Mouse (Mus musculus): ENCODE data around the gene Tgif2lx1. TPM values are rescaled to one million over a fixed set of nuclear protein-coding genes. Genes with fewer than 3 reads are reported as not detected.

The Tgif2lx1 gene
- polyA plus RNA-seq (2014; fragmentation: Illumina TruSeq; extraction: RNeasy Lipid Tissue Mini Kit (QIAGEN cat#74804)), result not detected

DNA sequence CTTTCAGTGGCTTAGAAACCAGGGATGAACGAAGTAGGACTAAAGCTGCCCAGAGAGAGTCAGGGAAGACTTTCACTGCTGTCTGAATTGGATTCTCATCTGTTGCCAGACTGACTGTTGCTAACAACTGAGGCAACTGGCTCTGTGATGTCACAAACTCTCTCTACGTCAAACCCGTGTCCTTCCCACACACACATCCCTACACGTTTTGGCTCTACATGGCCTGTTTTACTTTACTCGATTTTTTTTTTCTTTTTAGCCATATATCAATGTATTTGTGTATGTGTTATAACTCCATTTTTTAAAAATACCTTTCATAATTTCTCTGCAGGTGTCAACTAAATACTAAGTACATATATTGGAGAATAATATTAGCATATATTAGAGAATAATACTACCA is at the start of gene Tgif2lx1:
Gene Tgif2lx1, minus strand, starts transcription at position 101 of the 400 bp plus-strand sequence.

Other genes starting within 250 kb of the Tgif2lx1 start
- gene Tgif2lx2, start 53.5 kb downstream of the Tgif2lx1 start, polyA plus RNA-seq (2014; fragmentation: Illumina TruSeq; extraction: RNeasy Lipid Tissue Mini Kit (QIAGEN cat#74804)), result not detected

Measured in ovary, adult 10 weeks (tissue).